Mouse (Mus musculus) stomach, embryonic 14.5 days (tissue): Measurements from ENCODE around the gene Serpina1f. TPM values are rescaled to one million over a fixed set of nuclear protein-coding genes. Genes with fewer than 3 reads are reported as not detected.

Experiments used
- ATAC-seq: fragments of 200-750 bp; cut with Nextera tagmentation; 2 replicates; pipeline ENCODE4 v1.8.0; 2017; ENCODE audit warnings: low read depth, moderate TSS enrichment; ENCODE audit not compliant: insufficient number of reproducible peaks, insufficient read depth, low FRiP score
- H3K27ac ChIP-seq: fragments of 300-500 bp; sonication (generic); 2 replicates; pipeline ENCODE4 v1.5.1; 2014; ENCODE audit warnings: mild to moderate bottlenecking, low read length, moderate library complexity, mixed read lengths
- H3K27me3 ChIP-seq: fragments of 300-500 bp; sonication (generic); 2 replicates; pipeline ENCODE4 v1.6.1; 2014; ENCODE audit warnings: low read length, control low read depth, mixed read lengths; ENCODE audit not compliant: control insufficient read depth, insufficient read depth
- H3K36me3 ChIP-seq: fragments of 300-500 bp; sonication (generic); 2 replicates; pipeline ENCODE4 v1.6.1; 2014; ENCODE audit warnings: mild to moderate bottlenecking, control low read depth, low read length, moderate library complexity, mixed read lengths; ENCODE audit not compliant: control insufficient read depth, insufficient read depth
- H3K4me1 ChIP-seq: fragments of 300-500 bp; sonication (generic); 2 replicates; pipeline ENCODE4 v1.6.1; 2014; ENCODE audit warnings: low read length, control low read depth, mixed read lengths; ENCODE audit not compliant: control insufficient read depth, insufficient read depth
- H3K4me2 ChIP-seq: fragments of 300-500 bp; sonication (generic); replicated peaks from 2 replicates; pipeline ENCODE4 v1.6.1; 2014; ENCODE audit warnings: low read depth, low read length, control low read depth
- H3K4me3 ChIP-seq: fragments of 300-500 bp; sonication (generic); 2 replicates; pipeline ENCODE4 v1.5.1; 2014; ENCODE audit warnings: low read depth, low read length, control low read depth
- H3K9ac ChIP-seq: fragments of 300-500 bp; sonication (generic); replicated peaks from 2 replicates; pipeline ENCODE4 v1.6.1; 2014; ENCODE audit warnings: low read depth, mild to moderate bottlenecking, control low read depth, low read length, moderate library complexity, mixed read lengths
- H3K9me3 ChIP-seq: fragments of 300-500 bp; sonication (generic); 2 replicates; pipeline ENCODE4 v1.6.1; 2016; ENCODE audit warnings: low read depth, low read length, control low read depth; ENCODE audit not compliant: control insufficient read depth
- WGBS: fragments of 180-500 bp; shearing (Covaris S2); extraction: QIAGEN DNeasy Blood & Tissue Kit; methylation state at CpG from one replicate; pipeline ENCODE4 v1.1.7; 2014; 5-methylcytosine and 5-hydroxymethylcytosine counted together
- polyA plus RNA-seq: library from polyadenylated mRNA; unstranded; fragments of >200 nt; fragmentation: Nextera tagmentation; extraction: Ambion mirVana; gene quantifications from 2 replicates; pipeline ENCODE4 v1.2.1, GENCODE M21; 2014

Serpina1f gene
- polyA plus RNA-seq, 1 experiment from 2014 or later = not detected

GRCm38 (mm10) chr12:103657991-103658390, 37.3 kb downstream of the Serpina1f start:
- 81% methylated on average over 10 of the region's 10 CpGs for WGBS
- Histone ChIP-seq H3K27me3 (no peaks in the 10 kb centered on the region), H3K4me1 (no peaks in the 10 kb centered on the region), H3K9me3 (no peaks in the 10 kb centered on the region), H3K36me3 (no peaks in the 10 kb centered on the region), H3K9ac (no peak overlapping the region), H3K4me3 (no peak overlapping the region), H3K27ac (no peak overlapping the region), H3K4me2 (no peak overlapping the region)
- ATAC-seq = no peak

GRCm38 (mm10) chr12:103656848-103657626, 38.3 kb downstream of the Serpina1f start, which contains the start of gene Serpina6:
Serpina6 (minus strand) TSS chr12:103657212.
- no peak for ATAC-seq
- H3K4me1 ChIP-seq = no peaks in the 10 kb centered on the region
- no peaks in the 10 kb centered on the region for H3K36me3 ChIP-seq
- no peak within 1 kb of the TSS for H3K4me3 ChIP-seq
- no peak within 1 kb of the TSS for H3K4me2 ChIP-seq
- no peak within 1 kb of the TSS for H3K27ac ChIP-seq
- H3K9me3 ChIP-seq = no peaks in the 10 kb centered on the region
- 72% methylated on average over 9 of the region's 9 CpGs for WGBS
- no peak within 1 kb of the TSS for H3K9ac ChIP-seq
- no peaks in the 10 kb centered on the region for H3K27me3 ChIP-seq

- Histone ChIP-seq H3K9ac (no peak overlapping the region), H3K4me3 (no peak overlapping the region), H3K27me3 (no peaks in the 10 kb centered on the region), H3K27ac (no peak overlapping the region), H3K9me3 (no peaks in the 10 kb centered on the region), H3K36me3 (no peaks in the 10 kb centered on the region), H3K4me2 (no peak overlapping the region), H3K4me1 (no peaks in the 10 kb centered on the region)
- 83% methylated on average over 7 of the region's 7 CpGs for WGBS
- no peak for ATAC-seq
These were observed 39.9 kb downstream of the Serpina1f start for GRCm38 (mm10) chr12:103655123-103656044.

GRCm38 (mm10) chr12:103653836-103654235, 41.5 kb downstream of the Serpina1f start:
- Histone ChIP-seq H3K4me3 (no peak overlapping the region), H3K4me2 (no peak overlapping the region)
- no peak for ATAC-seq

GRCm38 (mm10) chr12:103646314-103646713, 49.0 kb downstream of the Serpina1f start:
- no peak for ATAC-seq
- no peak overlapping the region for H3K27ac ChIP-seq
- H3K4me3 ChIP-seq = no peak overlapping the region
- no peaks in the 10 kb centered on the region for H3K4me1 ChIP-seq
- H3K9me3 ChIP-seq = no peaks in the 10 kb centered on the region
- no peaks in the 10 kb centered on the region for H3K27me3 ChIP-seq
- no peak overlapping the region for H3K4me2 ChIP-seq
- no peaks in the 10 kb centered on the region for H3K36me3 ChIP-seq
- WGBS = 82% methylated on average over 2 of the region's 2 CpGs
- no peak overlapping the region for H3K9ac ChIP-seq

More at GRCm38 (mm10) chr12:103653836-103654235, 41.5 kb downstream of the Serpina1f start:
- Histone ChIP-seq H3K27me3 (no peaks in the 10 kb centered on the region), H3K9ac (no peak overlapping the region), H3K4me1 (no peaks in the 10 kb centered on the region), H3K36me3 (no peaks in the 10 kb centered on the region), H3K9me3 (no peaks in the 10 kb centered on the region), H3K27ac (no peak overlapping the region)
- WGBS = 95% methylated on average over 2 of the region's 2 CpGs

- H3K4me2 ChIP-seq = no peak overlapping the region
- no peak for ATAC-seq
- no peak overlapping the region for H3K27ac ChIP-seq
- H3K27me3 ChIP-seq = no peaks in the 10 kb centered on the region
- H3K4me3 ChIP-seq = no peak overlapping the region
- 35% methylated on average over 5 of the region's 5 CpGs for WGBS
- no peaks in the 10 kb centered on the region for H3K9me3 ChIP-seq
- H3K4me1 ChIP-seq = no peaks in the 10 kb centered on the region
- H3K36me3 ChIP-seq = no peaks in the 10 kb centered on the region
- no peak overlapping the region for H3K9ac ChIP-seq
These were observed 50.7 kb downstream of the Serpina1f start for GRCm38 (mm10) chr12:103644601-103645000.

GRCm38 (mm10) chr12:103643818-103644217, 51.5 kb downstream of the Serpina1f start:
- Histone ChIP-seq H3K9me3 (no peaks in the 10 kb centered on the region), H3K9ac (no peak overlapping the region), H3K27me3 (no peaks in the 10 kb centered on the region), H3K27ac (no peak overlapping the region), H3K36me3 (no peaks in the 10 kb centered on the region), H3K4me2 (no peak overlapping the region), H3K4me1 (no peaks in the 10 kb centered on the region), H3K4me3 (no peak overlapping the region)
- ATAC-seq = no peak
- 85% methylated on average over 3 of the region's 3 CpGs for WGBS

- Histone ChIP-seq H3K36me3 (no peaks in the 10 kb centered on the region), H3K9me3 (no peaks in the 10 kb centered on the region), H3K4me1 (no peaks in the 10 kb centered on the region), H3K4me2 (no peak overlapping the region), H3K9ac (no peak overlapping the region), H3K4me3 (no peak overlapping the region), H3K27me3 (no peaks in the 10 kb centered on the region), H3K27ac (no peak overlapping the region)
- ATAC-seq = no peak
- 0% methylated on average over 2 of the region's 2 CpGs for WGBS
These were observed 52.0 kb downstream of the Serpina1f start for GRCm38 (mm10) chr12:103643336-103643735.
